Mouse (Mus musculus) embryonic facial prominence, embryonic 10.5 days (tissue): ENCODE measurements around the gene Olfr350. TPM values are rescaled to one million over a fixed set of nuclear protein-coding genes. Genes with fewer than 3 reads are reported as not detected.

Source experiments
- DNase-seq: peaks from one replicate; pipeline ENCODE4 v3.0.0-alpha.2; 2017; ENCODE audit warnings: low spot score
- H3K27ac ChIP-seq: fragments of 300-500 bp; sonication (generic); replicated peaks from 2 replicates; pipeline ENCODE4 v1.5.1; 2016; ENCODE audit warnings: mild to moderate bottlenecking
- H3K27me3 ChIP-seq: fragments of 300-500 bp; sonication (generic); replicated peaks from 2 replicates; pipeline ENCODE4 v1.6.1; 2016; ENCODE audit warnings: low read depth, mild to moderate bottlenecking; ENCODE audit not compliant: poor library complexity, severe bottlenecking
- H3K36me3 ChIP-seq: fragments of 300-500 bp; sonication (generic); replicated peaks from 2 replicates; pipeline ENCODE4 v1.6.1; 2016; ENCODE audit warnings: mild to moderate bottlenecking, moderate library complexity
- H3K4me1 ChIP-seq: fragments of 300-500 bp; sonication (generic); 2 replicates; pipeline ENCODE4 v1.6.1; 2016
- H3K4me3 ChIP-seq: fragments of 300-500 bp; sonication (generic); 2 replicates; pipeline ENCODE4 v1.5.1; 2016; ENCODE audit warnings: mild to moderate bottlenecking, moderate library complexity
- H3K9me3 ChIP-seq: fragments of 300-500 bp; sonication (generic); 2 replicates; pipeline ENCODE4 v1.6.1; 2016; ENCODE audit warnings: mild to moderate bottlenecking
- WGBS: fragments of 180-500 bp; shearing (Covaris S2); methylation state at CpG from one replicate; pipeline ENCODE4 v1.1.7; 2016; 5-methylcytosine and 5-hydroxymethylcytosine counted together
- polyA plus RNA-seq: library from polyadenylated mRNA; unstranded; fragments of >200 nt; fragmentation: Nextera tagmentation; extraction: Ambion mirVana; gene quantifications from 2 replicates; pipeline ENCODE4 v1.2.1, GENCODE M21; 2016

Olfr350 gene
- polyA plus RNA-seq: not detected in 2 replicates

DNA sequence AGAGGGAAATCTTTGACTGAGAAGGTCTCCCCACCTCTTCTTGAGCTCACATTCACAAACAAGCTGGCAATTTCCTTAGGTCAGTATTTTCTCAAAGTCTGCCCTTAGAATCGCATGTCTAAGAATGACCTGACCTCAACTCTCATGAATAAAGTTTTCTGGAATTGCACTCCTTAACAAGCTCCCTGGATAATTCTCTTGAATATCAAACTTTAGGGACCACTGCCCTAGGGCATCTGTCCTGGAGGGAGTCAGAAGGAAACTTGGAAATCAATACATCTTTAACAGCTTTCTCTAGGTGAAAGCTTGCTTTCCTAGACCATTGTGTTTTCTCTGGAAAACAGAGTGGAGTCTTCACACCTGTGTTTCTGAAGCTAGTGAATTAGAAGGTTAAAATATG, at the start of gene Olfr350:
Gene Olfr350, plus strand, starts transcription at position 301 of the 400 bp plus-strand sequence.
- no peak for DNase-seq
- Histone ChIP-seq H3K27ac (no peak within 1 kb of the TSS), H3K27me3 (no peaks in the 10 kb centered on the region), H3K36me3 (no peaks in the 10 kb centered on the region), H3K4me1 (no peaks in the 10 kb centered on the region), H3K4me3 (no peak within 1 kb of the TSS), H3K9me3 (peaks cover 23% of the 10 kb centered on the region)
- WGBS: 85% methylated on average over 1 of the region's 1 CpGs

DNA sequence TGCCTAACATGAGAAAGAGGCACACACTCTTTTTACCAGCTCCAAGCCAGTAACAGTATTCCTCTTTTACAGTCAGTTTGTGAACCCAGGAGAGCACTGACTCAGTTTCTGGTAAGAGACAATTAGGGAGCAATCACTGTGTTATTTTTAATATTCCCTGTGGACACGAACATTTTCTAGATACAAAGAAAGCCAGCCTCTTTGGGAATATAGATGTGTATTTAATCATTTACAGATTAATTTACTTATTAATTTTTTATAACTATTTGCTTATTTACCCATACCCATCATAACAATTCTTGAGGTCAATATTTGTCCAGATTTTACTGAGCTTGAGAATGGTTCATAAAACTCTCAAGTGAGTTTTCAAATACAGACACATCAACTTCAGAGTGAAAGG, 29.2 kb upstream of the Olfr350 start, which contains the start of gene Olfr3:
Gene Olfr3, minus strand, starts transcription at position 101 of the 400 bp plus-strand sequence.
- DNase-seq: no peak
- Histone ChIP-seq H3K27ac (no peak within 1 kb of the TSS), H3K36me3 (no peaks in the 10 kb centered on the region), H3K27me3 (no peaks in the 10 kb centered on the region), H3K9me3 (peaks cover 42% of the 10 kb centered on the region), H3K4me3 (no peak within 1 kb of the TSS), H3K4me1 (no peaks in the 10 kb centered on the region)
- WGBS: 68% methylated on average over 1 of the region's 1 CpGs

DNA sequence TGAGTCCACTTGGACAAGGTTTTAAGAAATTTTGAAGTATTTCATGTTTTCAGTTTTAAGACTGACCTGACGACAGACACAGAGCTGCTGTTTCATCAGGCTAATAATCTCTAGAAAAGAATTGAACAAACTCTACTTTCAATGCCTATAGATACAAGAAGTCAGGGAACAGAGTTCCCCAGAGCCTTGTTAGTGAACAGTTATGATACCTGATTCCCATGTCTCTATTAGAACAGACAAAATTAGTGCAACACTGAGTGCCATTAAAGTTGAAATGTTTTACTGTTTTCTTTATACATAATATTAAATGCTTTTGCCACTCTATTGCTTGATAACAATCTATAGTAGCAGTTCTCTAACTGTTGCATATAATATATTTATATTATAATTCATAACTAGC, 16.4 kb downstream of the Olfr350 start, which contains the start of gene Olfr351:
Gene Olfr351, minus strand, starts transcription at position 101 of the 400 bp plus-strand sequence.
- Histone ChIP-seq H3K9me3 (peaks cover 26% of the 10 kb centered on the region; the same call in 1 of the 2 replicates), H3K27me3 (no peaks in the 10 kb centered on the region), H3K4me3 (no peak within 1 kb of the TSS), H3K4me1 (no peaks in the 10 kb centered on the region), H3K27ac (no peak within 1 kb of the TSS), H3K36me3 (no peaks in the 10 kb centered on the region)
- DNase-seq: no peak
- WGBS: 87% methylated on average over 1 of the region's 1 CpGs

DNA sequence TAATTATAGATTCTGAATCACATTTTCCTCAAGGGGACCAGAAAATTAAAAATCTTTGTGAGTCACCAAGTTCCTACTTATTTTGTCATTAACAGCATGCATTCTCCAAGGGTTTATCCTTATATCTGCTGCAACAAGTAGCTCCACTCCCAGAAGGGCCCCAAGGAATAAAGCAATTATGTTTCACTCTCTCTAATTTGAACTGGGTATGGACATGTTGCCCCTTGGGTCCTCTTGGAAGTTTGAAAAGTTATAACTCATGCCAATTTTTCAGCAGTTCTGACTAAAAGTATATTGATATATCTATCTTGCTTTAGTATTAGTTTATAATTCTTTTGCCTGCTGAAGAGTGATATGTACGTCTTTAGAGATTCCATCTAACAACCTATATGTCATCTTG, 22.1 kb downstream of the Olfr350 start, which contains the start of gene Olfr352:
Gene Olfr352, plus strand, starts transcription at position 301 of the 400 bp plus-strand sequence.
- Histone ChIP-seq H3K4me3 (no peak within 1 kb of the TSS), H3K27ac (no peak within 1 kb of the TSS), H3K36me3 (no peaks in the 10 kb centered on the region), H3K27me3 (no peaks in the 10 kb centered on the region), H3K9me3 (peaks cover 24% of the 10 kb centered on the region; the same call in 1 of the 2 replicates), H3K4me1 (no peaks in the 10 kb centered on the region)
- DNase-seq: no peak
- 84% methylated on average over 1 of the region's 1 CpGs for WGBS

DNA sequence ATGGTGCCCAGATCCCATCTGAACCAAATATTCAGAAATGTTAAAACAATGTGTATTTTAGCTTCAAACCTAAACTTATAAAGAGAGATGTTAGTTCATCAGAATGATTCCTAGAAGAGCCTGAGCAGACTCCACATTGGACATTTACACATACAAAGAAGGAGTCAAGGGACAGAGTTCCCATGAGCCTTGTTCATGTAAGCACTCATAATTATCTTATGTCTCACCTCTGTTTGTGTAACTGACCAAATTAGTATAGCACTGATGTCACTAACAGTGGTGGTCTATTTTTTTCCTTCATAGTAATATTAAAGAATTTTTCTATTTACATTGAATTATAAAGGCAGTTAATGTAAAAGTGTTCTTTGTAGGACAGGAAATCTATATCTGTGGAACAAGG, 46.7 kb downstream of the Olfr350 start, which contains the start of gene Olfr353:
Gene Olfr353, minus strand, starts transcription at position 101 of the 400 bp plus-strand sequence.
- H3K36me3 ChIP-seq: no peaks in the 10 kb centered on the region

DNA sequence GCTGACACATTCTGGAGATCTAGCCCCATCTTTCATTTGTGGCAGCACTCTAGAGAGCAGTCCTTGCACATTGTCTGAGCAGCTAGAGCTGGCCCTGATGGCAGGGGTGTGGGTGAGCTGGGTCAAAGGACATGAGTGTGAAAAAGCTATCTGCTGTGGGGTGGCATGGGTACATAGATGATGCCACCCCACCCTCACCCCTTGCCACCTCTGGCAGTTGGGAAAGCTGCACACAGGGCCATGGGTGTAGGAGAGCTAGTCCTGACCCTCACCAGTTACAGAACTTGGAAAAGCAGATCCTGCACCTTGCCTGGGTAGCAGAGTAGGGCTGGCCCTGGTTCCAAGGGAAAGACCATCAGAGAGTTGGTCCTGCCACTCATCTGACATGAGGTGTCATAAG, 51.0 kb downstream of the Olfr350 start:
- H3K4me1 ChIP-seq: no peaks in the 10 kb centered on the region
- H3K4me3 ChIP-seq: no peak overlapping the region
- no peaks in the 10 kb centered on the region for H3K36me3 ChIP-seq
- no peak for DNase-seq
- H3K27ac ChIP-seq: no peak overlapping the region
- no peaks in the 10 kb centered on the region for H3K27me3 ChIP-seq
- H3K9me3 ChIP-seq: peaks cover 42% of the 10 kb centered on the region

More for the DNA sequence above, 46.7 kb downstream of the Olfr350 start, which contains the start of gene Olfr353:
- Histone ChIP-seq H3K9me3 (peaks cover 29% of the 10 kb centered on the region), H3K27me3 (no peaks in the 10 kb centered on the region), H3K4me1 (no peaks in the 10 kb centered on the region), H3K27ac (no peak within 1 kb of the TSS), H3K4me3 (no peak within 1 kb of the TSS)
- no peak for DNase-seq

Other genes starting within 250 kb of the Olfr350 start
- gene Olfr345, start 206.3 kb upstream of the Olfr350 start, polyA plus RNA-seq: not detected in 2 replicates
- gene Olfr346, start 160.5 kb upstream of the Olfr350 start, polyA plus RNA-seq: not detected in 2 replicates
- not detected in 2 replicates for gene Olfr347, start 114.4 kb upstream of the Olfr350 start, polyA plus RNA-seq
- not detected in 2 replicates for gene Olfr348, start 62.0 kb upstream of the Olfr350 start, polyA plus RNA-seq
- not detected in 2 replicates for gene Olfr50, start 55.8 kb upstream of the Olfr350 start, polyA plus RNA-seq
- gene Olfr3, start 29.3 kb upstream of the Olfr350 start, polyA plus RNA-seq: not detected in 2 replicates
- gene Olfr351, start 16.4 kb downstream of the Olfr350 start, polyA plus RNA-seq: not detected in 2 replicates
- gene Olfr352, start 22.1 kb downstream of the Olfr350 start, polyA plus RNA-seq: not detected in 2 replicates
- not detected in 2 replicates for gene Olfr353, start 46.6 kb downstream of the Olfr350 start, polyA plus RNA-seq
- not detected in 2 replicates for gene Olfr354, start 59.4 kb downstream of the Olfr350 start, polyA plus RNA-seq
- not detected in 2 replicates for gene Olfr355, start 82.6 kb downstream of the Olfr350 start, polyA plus RNA-seq
- not detected in 2 replicates for gene Olfr356, start 90.8 kb downstream of the Olfr350 start, polyA plus RNA-seq
- not detected in 2 replicates for gene Olfr357, start 147.5 kb downstream of the Olfr350 start, polyA plus RNA-seq
- gene Olfr358, start 163.0 kb downstream of the Olfr350 start, polyA plus RNA-seq: not detected in 2 replicates
- gene Olfr360, start 219.4 kb downstream of the Olfr350 start, polyA plus RNA-seq: not detected in 2 replicates
- not detected in 2 replicates for gene Olfr361, start 243.0 kb downstream of the Olfr350 start, polyA plus RNA-seq